Mouse (Mus musculus) C2C12 (cell line): ENCODE measurements around the gene Sept9.

Source experiments
- CEBPB ChIP-seq: IDR thresholded peaks from one replicate; pipeline ENCODE4 v1.6.1; 2011; ENCODE audit warnings: low read depth, mild to moderate bottlenecking, control low read depth, moderate library complexity
- CTCF ChIP-seq: IDR thresholded peaks from one replicate; pipeline ENCODE4 v1.5.1; 2011; ENCODE audit not compliant: control insufficient read depth, insufficient read depth, insufficient read length
- FOSL1 ChIP-seq: IDR thresholded peaks from one replicate; pipeline ENCODE4 v1.8.0; 2011; ENCODE audit warnings: mild to moderate bottlenecking, low read length; ENCODE audit not compliant: poor library complexity, insufficient read depth, severe bottlenecking
- MAX ChIP-seq: IDR thresholded peaks from one replicate; pipeline ENCODE4 v1.6.1; 2011; ENCODE audit warnings: mild to moderate bottlenecking, control low read depth
- MYOG ChIP-seq: IDR thresholded peaks from one replicate; pipeline ENCODE4 v1.6.1; 2011; ENCODE audit not compliant: control insufficient read depth, insufficient read length; ENCODE audit errors: extremely low read depth
- USF1 ChIP-seq: IDR thresholded peaks from one replicate; pipeline ENCODE4 v1.6.1; 2011; ENCODE audit warnings: low read depth, mild to moderate bottlenecking, control low read depth, moderate library complexity

GRCm38 (mm10) chr11:117183299-117183698, 16.2 kb upstream of the Sept9 start:
- TF ChIP-seq USF1, result peak; percentile 68
- TF ChIP-seq CTCF, result no peak
- TF ChIP-seq CEBPB, result no peak
- TF ChIP-seq FOSL1, result no peak
- no peak for TF ChIP-seq MAX
- no peak for TF ChIP-seq MYOG
